Mouse (Mus musculus) olfactory bulb, adult 2 months (tissue): ENCODE results near the gene Nkiras1.

Source experiments
- CTCF ChIP-seq: fragments of 200-500 bp; IDR thresholded peaks from 2 replicates; pipeline ENCODE4 v1.5.1; 2012; ENCODE audit warnings: low read depth, mild to moderate bottlenecking, low read length, moderate library complexity; ENCODE audit not compliant: insufficient read depth
- POLR2A ChIP-seq: fragments of 200-500 bp; IDR thresholded peaks from 2 replicates; pipeline ENCODE4 v1.6.1; 2012; ENCODE audit warnings: mild to moderate bottlenecking, low read depth, low read length, moderate library complexity; ENCODE audit not compliant: insufficient read depth

DNA sequence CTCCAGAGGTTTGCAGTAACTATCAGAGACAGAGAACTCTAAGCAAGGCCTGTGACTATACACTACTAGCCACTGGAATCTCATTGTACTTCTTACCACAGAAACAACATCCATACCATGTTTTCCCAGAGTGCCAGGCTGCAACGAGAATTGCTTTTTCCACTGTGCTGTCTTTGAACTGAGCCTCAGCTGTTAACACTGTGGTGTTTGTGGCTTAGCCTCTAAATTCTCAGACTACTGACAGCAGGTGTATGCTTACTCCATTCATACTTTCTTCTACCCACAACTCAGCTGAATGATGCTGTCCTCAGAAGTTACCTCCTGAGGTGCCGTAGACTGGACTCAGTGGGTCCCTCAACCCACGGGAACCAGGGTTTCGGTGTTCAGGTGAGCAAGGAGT lies 29.1 kb upstream of the Nkiras1 start:
- TF ChIP-seq POLR2A, result no peak
- TF ChIP-seq CTCF, result no peak
